Mouse (Mus musculus) bone marrow, adult 2 months (tissue): Measurements from ENCODE around the gene Antxrl.

ENCODE experiments used
- CTCF ChIP-seq: fragments of 200-500 bp; IDR thresholded peaks from 2 replicates; pipeline ENCODE4 v1.5.1; 2011; ENCODE audit warnings: low read length, control low read depth; ENCODE audit not compliant: control insufficient read depth, insufficient read depth
- POLR2A ChIP-seq: fragments of 200-500 bp; IDR thresholded peaks from 2 replicates; pipeline ENCODE4 v1.6.1; 2011; ENCODE audit warnings: low read depth, mild to moderate bottlenecking, control low read depth, low read length, borderline replicate concordance; ENCODE audit not compliant: control insufficient read depth

GRCm38 (mm10) chr14:34016938-34017337 is 35.6 kb upstream of the Antxrl start:
- TF ChIP-seq POLR2A (no peak), CTCF (no peak)
